Comparison of ENCODE assay signal across 12 mouse cellular contexts in genomic region chr2:102815289-102815809, GRCm38 (mm10).
DNase-seq lines count a peak whose midpoint lies in the region; ATAC-seq and TF ChIP-seq lines count a peak whose summit lies in the region.
"Had no signal": no experiment of that assay in that cellular context is flagged by ENCODE, and none has a peak within 500 bp of the region (broad histone marks: within the 10 kb centered on the region; RNA-seq: fewer than 3 reads in every experiment).

No protein-coding gene starts in this region.

- no peak overlapping the region for H3K9ac ChIP-seq in kidney, embryonic 16.5 days (replicated peaks; ENCODE audit: low read length)
- H3K9ac ChIP-seq: limb, embryonic 13.5 days had no signal

- 11% methylated on average over 6 of the region's 6 CpGs for WGBS in kidney, embryonic 16.5 days

- ATAC-seq in G1E (ENCODE audit: extremely low read depth, insufficient number of reproducible peaks, low FRiP score, poor library complexity, severe bottlenecking) = peak; percentile 75
- peak; percentile 95 for ATAC-seq in kidney, embryonic 16.5 days (ENCODE audit: low FRiP score, low TSS enrichment)

- no peak overlapping the region for H3K4me2 ChIP-seq in kidney, embryonic 16.5 days (replicated peaks; ENCODE audit: low read depth, low read length)
- H3K4me2 ChIP-seq: limb, embryonic 13.5 days had no signal

- no peaks in the 10 kb centered on the region for H3K27me3 ChIP-seq in G1E (ENCODE audit: insufficient read depth, low read length)
- H3K27me3 ChIP-seq in kidney, embryonic 16.5 days (ENCODE audit: insufficient read depth, low read length) = no peaks in the 10 kb centered on the region
- H3K27me3 ChIP-seq: limb, embryonic 13.5 days had no signal

- peaks cover 17% of the 10 kb centered on the region for H3K4me1 ChIP-seq in G1E (ENCODE audit: insufficient read depth, low read depth, low read length)
- peaks cover 9% of the 10 kb centered on the region; the same call in 1 of the 2 replicates for H3K4me1 ChIP-seq in kidney, embryonic 16.5 days (ENCODE audit: insufficient read depth, low read length)

- intact Hi-C loops in heart, postnatal 36 days (cut with DNase I) = no loop called here

- no peaks in the 10 kb centered on the region for H3K9me3 ChIP-seq in G1E (replicated peaks)
- H3K9me3 ChIP-seq in kidney, embryonic 16.5 days (ENCODE audit: low read length) = no peaks in the 10 kb centered on the region
- H3K9me3 ChIP-seq: limb, embryonic 13.5 days had no signal

- no peak for TF ChIP-seq CTCF in G1E (IDR thresholded peaks at IDR 0.05; ENCODE audit: low read depth, low read length)

- peak; percentile 17 for DNase-seq in adrenal gland, adult 8-10 months
- no peak for DNase-seq in adrenal gland, postnatal 4 days (ENCODE audit: low spot score in 2 of 2)
- peak; percentile 7 for DNase-seq in G1E (ENCODE audit: low spot score)
- peak; percentile 39 for DNase-seq in mesoderm, embryonic 11.5 days (ENCODE audit: low read depth, low spot score)
- no peak for DNase-seq in urinary bladder, postnatal 10 days (ENCODE audit: low spot score)
- no peak for DNase-seq in urinary bladder, adult 18-20 months (ENCODE audit: low spot score in 2 of 2)
- DNase-seq in heart, postnatal 36 days = no peak
- DNase-seq: cerebellum, adult 9-10 months; right cerebral cortex, postnatal 25 days had no signal

- H3K4me3 ChIP-seq in G1E (ENCODE audit: low read depth, low read length) = no peak overlapping the region
- no peak overlapping the region for H3K4me3 ChIP-seq in kidney, embryonic 16.5 days (ENCODE audit: low read length)
- H3K4me3 ChIP-seq: limb, embryonic 13.5 days; myocyte had no signal

- peaks cover 89% of the 10 kb centered on the region for H3K36me3 ChIP-seq in G1E (replicated peaks)
- H3K36me3 ChIP-seq in kidney, embryonic 16.5 days (ENCODE audit: insufficient read depth, low read length) = no peaks in the 10 kb centered on the region
- H3K36me3 ChIP-seq: limb, embryonic 13.5 days had no signal

- H3K27ac ChIP-seq in kidney, embryonic 16.5 days (ENCODE audit: low read length) = peak overlapping the region; percentile 43
- H3K27ac ChIP-seq: limb, embryonic 13.5 days had no signal

Comparison
In these comparisons a context has a peak if more than half of its experiments do, and no peak if none do; other contexts are left out.
1. DNase-seq: peak in adrenal gland, adult 8-10 months (single experiment), G1E (single experiment) and mesoderm, embryonic 11.5 days (single experiment); none in adrenal gland, postnatal 4 days (0 of 2), urinary bladder, postnatal 10 days (single experiment), urinary bladder, adult 18-20 months (0 of 2) and heart, postnatal 36 days (0 of 2).